In the genomic region with DNA sequence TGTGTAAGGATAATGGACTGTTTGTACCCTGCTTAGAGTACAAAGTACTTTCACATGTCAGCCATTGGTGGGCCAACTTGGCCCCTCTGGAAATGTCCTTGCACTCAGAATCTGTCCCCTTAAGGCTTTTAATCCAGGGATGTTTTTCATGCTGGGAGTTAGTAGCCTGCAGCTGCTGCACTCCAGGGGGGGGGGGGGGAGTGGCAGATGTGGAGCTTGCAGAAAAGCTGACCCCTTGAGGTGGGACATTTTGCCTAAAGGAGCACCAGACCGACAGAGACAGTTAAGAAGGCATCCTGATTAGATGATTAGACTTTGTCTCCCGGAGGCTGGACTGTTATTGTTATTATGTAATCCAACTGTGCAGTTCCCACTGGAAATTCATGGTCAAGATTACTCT, we compare ENCODE assay signal across 8 mouse cellular contexts. TPM values are rescaled to one million over a fixed set of nuclear protein-coding genes. Genes with fewer than 3 reads are reported as not detected.
A peak's percentile ranks its signal among the peaks of the same experiment; 100 is the strongest.
DNase-seq lines count a peak whose midpoint lies in the region; ATAC-seq and TF ChIP-seq lines count a peak whose summit lies in the region.

No protein-coding gene starts in this region.

- no peak for TF ChIP-seq CTCF in liver, adult 2 months (IDR thresholded peaks at IDR 0.05; ENCODE audit: low read depth, low read length)

- H3K9ac ChIP-seq in liver, adult 2 months (ENCODE audit: low read depth, low read length): peak overlapping the region; percentile 6; the same call in 1 of the 2 replicates
- H3K9ac ChIP-seq in forebrain, embryonic 15.5 days (replicated peaks): no peak overlapping the region
- H3K9ac ChIP-seq in intestine, embryonic 16.5 days (ENCODE audit: low read depth, low read length): peak overlapping the region; percentile 57
- H3K9ac ChIP-seq in neural tube, embryonic 12.5 days: 0 out of 2 replicates have a peak overlapping the region, but pooled peaks have one; percentile 18

- peak overlapping the region; percentile 37 for H3K4me2 ChIP-seq in forebrain, embryonic 15.5 days (replicated peaks)
- H3K4me2 ChIP-seq in intestine, embryonic 16.5 days (ENCODE audit: low read depth, low read length): peak overlapping the region; percentile 98
- peak overlapping the region; percentile 87 for H3K4me2 ChIP-seq in neural tube, embryonic 12.5 days (replicated peaks)

- no peak for TF ChIP-seq POLR2A in liver, adult 2 months (IDR thresholded peaks at IDR 0.05; ENCODE audit: extremely low read depth, insufficient read depth, low read length)

- H3K4me3 ChIP-seq in liver, adult 2 months (ENCODE audit: insufficient read depth, low read depth, low read length): peak overlapping the region; percentile 25; the same call in 1 of the 2 replicates
- H3K4me3 ChIP-seq in forebrain, embryonic 15.5 days: peak overlapping the region; percentile 19
- peak overlapping the region; percentile 26 for H3K4me3 ChIP-seq in intestine, embryonic 16.5 days (ENCODE audit: low read length)
- H3K4me3 ChIP-seq in neural tube, embryonic 12.5 days: peak overlapping the region; percentile 23

- no peak for ATAC-seq in forebrain, embryonic 15.5 days (replicated peaks)
- ATAC-seq in intestine, embryonic 16.5 days: no peak
- no peak for ATAC-seq in neural tube, embryonic 12.5 days (ENCODE audit: low FRiP score, low read depth)
- no peak for ATAC-seq in monocyte, adult 5-6 weeks (replicated peaks; ENCODE audit: insufficient number of reproducible peaks, low FRiP score, low TSS enrichment, poor library complexity, severe bottlenecking)

- no peak for DNase-seq in liver, adult 2 months (ENCODE audit: extremely low read depth, low read depth, low spot score)
- DNase-seq in liver: no peak
- no peak for DNase-seq in thymus, postnatal 36 days
- DNase-seq in layer of hippocampus, postnatal 36 days: no peak

- 38% methylated on average over 2 of the region's 2 CpGs for WGBS in liver, adult 2 months
- WGBS in forebrain, embryonic 15.5 days: 12% methylated on average over 2 of the region's 2 CpGs
- 28% methylated on average over 2 of the region's 2 CpGs for WGBS in intestine, embryonic 16.5 days
- 25% methylated on average over 2 of the region's 2 CpGs for WGBS in neural tube, embryonic 12.5 days

- H3K4me1 ChIP-seq in liver, adult 2 months (ENCODE audit: control insufficient read depth, insufficient read depth, low read length): peaks cover 2% of the 10 kb centered on the region; the same call in 1 of the 2 replicates
- H3K4me1 ChIP-seq in forebrain, embryonic 15.5 days: peaks cover 69% of the 10 kb centered on the region
- peaks cover 38% of the 10 kb centered on the region for H3K4me1 ChIP-seq in intestine, embryonic 16.5 days (ENCODE audit: control insufficient read depth, insufficient read depth, low read length)
- H3K4me1 ChIP-seq in neural tube, embryonic 12.5 days: peaks cover 53% of the 10 kb centered on the region

- no peaks in the 10 kb centered on the region for H3K27me3 ChIP-seq in liver, adult 2 months (ENCODE audit: control insufficient read depth, insufficient read depth, low read length)
- H3K27me3 ChIP-seq in forebrain, embryonic 15.5 days: no peaks in the 10 kb centered on the region; the same call in 1 of the 2 replicates
- no peaks in the 10 kb centered on the region for H3K27me3 ChIP-seq in intestine, embryonic 16.5 days (replicated peaks; ENCODE audit: control insufficient read depth, insufficient read depth, low read length)
- H3K27me3 ChIP-seq in neural tube, embryonic 12.5 days (replicated peaks): no peaks in the 10 kb centered on the region

- no peaks in the 10 kb centered on the region for H3K36me3 ChIP-seq in liver, adult 2 months (ENCODE audit: control insufficient read depth, insufficient read depth, low read length)
- peaks cover 10% of the 10 kb centered on the region; the same call in 1 of the 2 replicates for H3K36me3 ChIP-seq in forebrain, embryonic 15.5 days
- peaks cover 6% of the 10 kb centered on the region; the same call in 1 of the 2 replicates for H3K36me3 ChIP-seq in intestine, embryonic 16.5 days (ENCODE audit: control insufficient read depth, insufficient read depth, low read length)
- peaks cover 21% of the 10 kb centered on the region for H3K36me3 ChIP-seq in neural tube, embryonic 12.5 days

- H3K9me3 ChIP-seq in forebrain, embryonic 15.5 days: no peaks in the 10 kb centered on the region
- no peaks in the 10 kb centered on the region for H3K9me3 ChIP-seq in intestine, embryonic 16.5 days (ENCODE audit: control insufficient read depth, low read length)
- no peaks in the 10 kb centered on the region for H3K9me3 ChIP-seq in neural tube, embryonic 12.5 days

- no peaks in the 10 kb centered on the region; the same call in 1 of the 2 replicates for H3K79me2 ChIP-seq in liver, adult 2 months (ENCODE audit: control insufficient read depth, insufficient read depth, low read length)

- H3K27ac ChIP-seq in liver, adult 2 months (replicated peaks; ENCODE audit: insufficient read depth, low read depth, low read length): no peak overlapping the region
- H3K27ac ChIP-seq in forebrain, embryonic 15.5 days (replicated peaks): no peak overlapping the region
- no peak overlapping the region for H3K27ac ChIP-seq in intestine, embryonic 16.5 days (ENCODE audit: low read length)
- no peak overlapping the region for H3K27ac ChIP-seq in neural tube, embryonic 12.5 days

RNA-seq across cellular contexts. Expression of a gene that starts 2.3 kb away (rescaled TPM):
- total RNA-seq in liver, adult 2 months (2014; rRNA removed): 3.6 and 5.1 TPM in 2 replicates
- 9.6 and 9.8 TPM in 2 replicates for polyA plus RNA-seq in liver, adult 2 months (2012; rRNA removed)
- polyA plus RNA-seq in forebrain, embryonic 15.5 days (2015; fragmentation: Nextera tagmentation; extraction: Ambion mirVana): 4.5 and 4.6 TPM in 2 replicates
- polyA plus RNA-seq in intestine, embryonic 16.5 days (2015; fragmentation: Nextera tagmentation; extraction: Ambion mirVana): 5.5 and 7.6 TPM in 2 replicates
- 4.7 and 5.6 TPM in 2 replicates for polyA plus RNA-seq in neural tube, embryonic 12.5 days (2016; fragmentation: Nextera tagmentation; extraction: Ambion mirVana)
- total RNA-seq in monocyte, adult 5-6 weeks (2017): 71.9 to 97.1 TPM (median 79.5 TPM) in 3 replicates
- 10 to 100 TPM; 32.6 to 35.7 TPM for total RNA-seq in layer of hippocampus, postnatal 36 days (2021)

Comparison
In these comparisons a context has a peak if more than half of its experiments do, and no peak if none do; other contexts are left out.
1. H3K4me2 ChIP-seq: peak in every context shown above with its lines; median percentile 98 in intestine, embryonic 16.5 days; 87 in neural tube, embryonic 12.5 days; 37 in forebrain, embryonic 15.5 days.